ENCODE assay signal across 9 mouse cellular contexts in genomic region chr6:48725476-48725875, GRCm38 (mm10). TPM values are rescaled to one million over a fixed set of nuclear protein-coding genes. Genes with fewer than 3 reads are reported as not detected.
DNase-seq lines count a peak whose midpoint lies in the region; ATAC-seq and TF ChIP-seq lines count a peak whose summit lies in the region.
"Had no signal": no experiment of that assay in that cellular context is flagged by ENCODE, and none has a peak within 500 bp of the region (broad histone marks: within the 10 kb centered on the region; RNA-seq: fewer than 3 reads in every experiment).

No protein-coding gene starts in this region.

- no peak overlapping the region for H3K4me2 ChIP-seq in hindbrain, postnatal 0 days (ENCODE audit: low read depth, low read length)
- no peak overlapping the region for H3K4me2 ChIP-seq in hindbrain, embryonic 14.5 days (replicated peaks)
- H3K4me2 ChIP-seq in liver, postnatal 0 days (ENCODE audit: low read depth, low read length), result no peak overlapping the region

- TF ChIP-seq EP300 in liver, postnatal 0 days (IDR thresholded peaks at IDR 0.05; ENCODE audit: low read depth), result no peak

- DNase-seq in hindbrain, postnatal 0 days (ENCODE audit: low spot score), result peak; percentile 25
- DNase-seq in hindbrain, embryonic 14.5 days (ENCODE audit: low spot score), result no peak
- peak; percentile 90 for DNase-seq in CD4-positive, CD25-positive, alpha-beta regulatory T cell, adult 2 months (ENCODE audit: low read depth, low spot score)
- DNase-seq in brain, adult 2 months (ENCODE audit: low read depth, low spot score), result peak; percentile 62
- peak; percentile 79 for DNase-seq in kidney, adult 18-20 months
- peak; percentile 91 for DNase-seq in naive thymus-derived CD4-positive, alpha-beta T cell, adult 2 months (ENCODE audit: low read depth)
- no peak for DNase-seq in cerebellum, adult 11-12 months
- no peak for DNase-seq in liver, postnatal 0 days

- no peak overlapping the region for H3K4me3 ChIP-seq in hindbrain, postnatal 0 days (ENCODE audit: low read length)
- H3K4me3 ChIP-seq in hindbrain, embryonic 14.5 days (replicated peaks; ENCODE audit: low read length), result no peak overlapping the region
- no peak overlapping the region for H3K4me3 ChIP-seq in liver, postnatal 0 days (ENCODE audit: low read depth, low read length)

- no peak for TF ChIP-seq CTCF in hindbrain, postnatal 0 days (IDR thresholded peaks at IDR 0.05; ENCODE audit: low read depth)
- no peak for TF ChIP-seq CTCF in liver, postnatal 0 days (IDR thresholded peaks at IDR 0.05; ENCODE audit: low read depth)

- H3K4me1 ChIP-seq in hindbrain, postnatal 0 days (ENCODE audit: insufficient read depth, low read length), result no peaks in the 10 kb centered on the region; the same call in 1 of the 2 replicates
- no peaks in the 10 kb centered on the region for H3K4me1 ChIP-seq in hindbrain, embryonic 14.5 days (replicated peaks; ENCODE audit: control insufficient read depth, insufficient read depth, low read length)
- no peaks in the 10 kb centered on the region for H3K4me1 ChIP-seq in liver, postnatal 0 days (ENCODE audit: insufficient read depth)

- H3K36me3 ChIP-seq in hindbrain, postnatal 0 days (ENCODE audit: insufficient read depth, low read length), result no peaks in the 10 kb centered on the region
- no peaks in the 10 kb centered on the region for H3K36me3 ChIP-seq in hindbrain, embryonic 14.5 days (replicated peaks; ENCODE audit: control insufficient read depth, insufficient read depth)
- H3K36me3 ChIP-seq in liver, postnatal 0 days (replicated peaks; ENCODE audit: insufficient read depth, low read length), result no peaks in the 10 kb centered on the region

- ATAC-seq in hindbrain, postnatal 0 days, result no peak
- no peak for ATAC-seq in hindbrain, embryonic 14.5 days (ENCODE audit: low FRiP score)
- ATAC-seq in liver, postnatal 0 days, result no peak

- H3K27me3 ChIP-seq in hindbrain, postnatal 0 days (ENCODE audit: insufficient read depth, low read length), result no peaks in the 10 kb centered on the region
- no peaks in the 10 kb centered on the region for H3K27me3 ChIP-seq in hindbrain, embryonic 14.5 days (ENCODE audit: control insufficient read depth, insufficient read depth, low read length)
- H3K27me3 ChIP-seq in liver, postnatal 0 days (ENCODE audit: insufficient read depth, low read length), result no peaks in the 10 kb centered on the region

- H3K27ac ChIP-seq in hindbrain, postnatal 0 days, result no peak overlapping the region
- H3K27ac ChIP-seq in hindbrain, embryonic 14.5 days, result no peak overlapping the region
- H3K27ac ChIP-seq in liver, postnatal 0 days (ENCODE audit: low read depth), result no peak overlapping the region

- no peak overlapping the region for H3K9ac ChIP-seq in hindbrain, postnatal 0 days (replicated peaks; ENCODE audit: low read length)
- H3K9ac ChIP-seq in hindbrain, embryonic 14.5 days, result no peak overlapping the region
- no peak overlapping the region for H3K9ac ChIP-seq in liver, postnatal 0 days (replicated peaks)

- H3K9me3 ChIP-seq in hindbrain, postnatal 0 days (ENCODE audit: low read length), result no peaks in the 10 kb centered on the region
- H3K9me3 ChIP-seq in hindbrain, embryonic 14.5 days (ENCODE audit: control insufficient read depth, low read length), result no peaks in the 10 kb centered on the region
- H3K9me3 ChIP-seq in liver, postnatal 0 days (ENCODE audit: low read length), result no peaks in the 10 kb centered on the region

- WGBS in hindbrain, postnatal 0 days, result 0% methylated on average over 1 of the region's 1 CpGs
- WGBS in hindbrain, embryonic 14.5 days, result 6% methylated on average over 1 of the region's 1 CpGs
- WGBS in liver, postnatal 0 days (ENCODE audit: insufficient replicate concordance), result 20% methylated on average over 1 of the region's 1 CpGs

RNA-seq across cellular contexts. Expression of gene Gimap7, which starts 7.1 kb away (rescaled TPM):
- not detected in 2 replicates for total RNA-seq in hindbrain, postnatal 0 days (2014; rRNA removed)
- polyA plus RNA-seq in hindbrain, postnatal 0 days (2015; fragmentation: Nextera tagmentation; extraction: Ambion mirVana), result not detected in 2 replicates
- not detected in 2 replicates for polyA plus RNA-seq in hindbrain, embryonic 14.5 days (2014; fragmentation: Nextera tagmentation; extraction: Ambion mirVana)
- 0.59 and 0.65 TPM in 2 replicates for polyA plus RNA-seq in liver, postnatal 0 days (2015; fragmentation: Nextera tagmentation; extraction: Ambion mirVana)
- total RNA-seq: layer of hippocampus, postnatal 10 days had no signal

RNA-seq across cellular contexts. Expression of gene Gm28053, which starts 7.1 kb away (rescaled TPM):
- not detected in 2 replicates for total RNA-seq in hindbrain, postnatal 0 days (2014; rRNA removed)
- polyA plus RNA-seq in hindbrain, postnatal 0 days (2015; fragmentation: Nextera tagmentation; extraction: Ambion mirVana), result not detected in 2 replicates
- polyA plus RNA-seq in hindbrain, embryonic 14.5 days (2014; fragmentation: Nextera tagmentation; extraction: Ambion mirVana), result 0.71 TPM in 1 of 2 replicates, not detected in the other
- polyA plus RNA-seq in liver, postnatal 0 days (2015; fragmentation: Nextera tagmentation; extraction: Ambion mirVana), result 1.1 TPM in 1 of 2 replicates, not detected in the other
- total RNA-seq: layer of hippocampus, postnatal 10 days had no signal

RNA-seq across cellular contexts. Expression of gene Gimap1, which starts 13.4 kb away (rescaled TPM):
- 4.1 and 4.5 TPM in 2 replicates for total RNA-seq in hindbrain, postnatal 0 days (2014; rRNA removed)
- polyA plus RNA-seq in hindbrain, postnatal 0 days (2015; fragmentation: Nextera tagmentation; extraction: Ambion mirVana), result 2.8 and 3.7 TPM in 2 replicates
- 5.1 and 5.7 TPM in 2 replicates for polyA plus RNA-seq in hindbrain, embryonic 14.5 days (2014; fragmentation: Nextera tagmentation; extraction: Ambion mirVana)
- polyA plus RNA-seq in liver, postnatal 0 days (2015; fragmentation: Nextera tagmentation; extraction: Ambion mirVana), result 9.2 and 10.0 TPM in 2 replicates

RNA-seq across cellular contexts. Expression of gene Gimap6, which starts 17.5 kb away (rescaled TPM):
- 3.5 and 5.7 TPM in 2 replicates for total RNA-seq in hindbrain, postnatal 0 days (2014; rRNA removed)
- polyA plus RNA-seq in hindbrain, postnatal 0 days (2015; fragmentation: Nextera tagmentation; extraction: Ambion mirVana), result 6.7 and 7.1 TPM in 2 replicates
- polyA plus RNA-seq in hindbrain, embryonic 14.5 days (2014; fragmentation: Nextera tagmentation; extraction: Ambion mirVana), result 7.2 and 8.7 TPM in 2 replicates
- polyA plus RNA-seq in liver, postnatal 0 days (2015; fragmentation: Nextera tagmentation; extraction: Ambion mirVana), result 12.2 and 12.5 TPM in 2 replicates

RNA-seq across cellular contexts. Expression of gene Gimap5, which starts 20.5 kb away (rescaled TPM):
- total RNA-seq in hindbrain, postnatal 0 days (2014; rRNA removed), result 0.68 and 5.1 TPM in 2 replicates
- 1.9 and 2.4 TPM in 2 replicates for polyA plus RNA-seq in hindbrain, postnatal 0 days (2015; fragmentation: Nextera tagmentation; extraction: Ambion mirVana)
- polyA plus RNA-seq in hindbrain, embryonic 14.5 days (2014; fragmentation: Nextera tagmentation; extraction: Ambion mirVana), result 1.7 and 2.1 TPM in 2 replicates
- 4.7 and 5.9 TPM in 2 replicates for polyA plus RNA-seq in liver, postnatal 0 days (2015; fragmentation: Nextera tagmentation; extraction: Ambion mirVana)

Comparison
In these comparisons a context has a peak if more than half of its experiments do, and no peak if none do; other contexts are left out.
1. DNase-seq: peak in hindbrain, postnatal 0 days (single experiment), CD4-positive, CD25-positive, alpha-beta regulatory T cell, adult 2 months (single experiment), brain, adult 2 months (single experiment), kidney, adult 18-20 months (single experiment) and naive thymus-derived CD4-positive, alpha-beta T cell, adult 2 months (single experiment); none in hindbrain, embryonic 14.5 days (single experiment), cerebellum, adult 11-12 months (single experiment) and liver, postnatal 0 days (single experiment).